Mouse (Mus musculus) adrenal gland, adult 2 months (tissue): ENCODE data around the gene Hmgcl. TPM values are rescaled to one million over a fixed set of nuclear protein-coding genes. Genes with fewer than 3 reads are reported as not detected.
"Not testable (repeated sequence)": the region's sequence is repeated elsewhere in the genome, so short reads cannot be mapped to it uniquely, and the experiment has no call there.

Source experiments
- DNase-seq: peaks from one replicate; pipeline ENCODE4 v3.0.0; 2021
- polyA plus RNA-seq: library from polyadenylated mRNA; depleted of rRNA; stranded (reverse); fragments of >200 nt; gene quantifications from 2 replicates; pipeline ENCODE4 v1.2.3, GENCODE M21; 2012
- total RNA-seq, 2 experiments: library from RNA; stranded (reverse); gene quantifications; 2 replicates each; pipeline ENCODE4 v1.2.3; 2021

The Hmgcl gene
- total and polyA plus RNA-seq, 3 experiments: 35.3 to 71.0 (median 42.7) TPM

DNA sequence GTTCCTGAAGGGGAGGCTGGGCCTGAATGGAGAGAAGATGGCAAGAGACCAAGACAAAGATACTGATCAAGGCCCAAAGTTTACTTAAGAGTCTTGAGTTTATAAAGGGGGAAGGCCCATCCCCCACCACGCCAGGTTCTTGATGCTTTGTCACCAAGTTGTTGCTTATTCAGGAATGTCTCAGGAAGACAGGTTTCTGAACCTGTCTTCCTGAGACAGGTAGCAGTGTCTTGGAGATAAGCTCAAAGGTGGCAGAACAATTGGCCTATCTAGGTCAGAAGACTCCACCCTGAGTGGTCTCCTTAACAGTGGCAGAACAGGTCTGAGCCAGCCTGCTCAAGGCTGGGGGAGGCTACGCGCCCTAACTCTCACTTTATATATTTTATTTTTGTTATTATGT lies 19.4 kb upstream of the Hmgcl start:
- no peak for DNase-seq

DNA sequence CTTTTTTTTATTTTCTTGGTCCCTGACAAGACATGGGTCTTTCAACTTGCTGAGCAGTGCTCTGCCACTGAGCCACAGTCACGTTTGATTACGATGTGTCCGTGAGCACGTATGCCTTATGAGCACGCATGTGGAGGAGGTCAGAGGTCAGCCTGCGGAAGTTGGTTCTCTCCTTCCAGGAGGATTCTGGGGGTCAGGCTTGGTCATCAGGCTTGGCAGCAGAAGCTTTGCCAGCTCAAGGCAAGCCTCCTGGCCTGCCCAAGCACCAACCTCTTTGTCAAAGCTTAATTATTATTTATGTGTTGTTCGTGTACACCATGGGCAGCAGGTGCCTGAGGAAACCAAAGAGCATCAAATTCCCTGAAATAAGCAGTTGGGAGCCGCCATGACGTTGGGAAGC lies 17.9 kb upstream of the Hmgcl start:
- no peak for DNase-seq

DNA sequence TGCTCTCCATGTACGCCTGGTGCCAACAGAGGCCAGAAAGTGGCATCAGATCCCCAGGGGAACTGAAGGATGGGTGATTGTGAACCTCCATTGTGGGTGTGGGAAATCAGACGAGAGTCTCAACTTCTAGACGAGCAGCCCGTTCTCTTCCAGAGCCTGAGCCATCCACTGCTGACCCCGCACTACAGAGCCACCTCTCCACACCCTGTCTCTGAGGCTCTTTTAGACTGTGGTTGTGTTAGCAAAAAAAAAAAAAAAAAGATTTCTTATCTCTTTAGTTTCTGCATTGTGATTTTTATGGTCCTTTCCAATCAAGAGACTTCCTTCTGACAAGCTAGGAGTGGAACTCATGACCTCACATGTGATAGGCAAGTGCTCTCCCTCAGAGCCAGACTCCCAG lies 16.8 kb upstream of the Hmgcl start:
- no peak for DNase-seq

DNA sequence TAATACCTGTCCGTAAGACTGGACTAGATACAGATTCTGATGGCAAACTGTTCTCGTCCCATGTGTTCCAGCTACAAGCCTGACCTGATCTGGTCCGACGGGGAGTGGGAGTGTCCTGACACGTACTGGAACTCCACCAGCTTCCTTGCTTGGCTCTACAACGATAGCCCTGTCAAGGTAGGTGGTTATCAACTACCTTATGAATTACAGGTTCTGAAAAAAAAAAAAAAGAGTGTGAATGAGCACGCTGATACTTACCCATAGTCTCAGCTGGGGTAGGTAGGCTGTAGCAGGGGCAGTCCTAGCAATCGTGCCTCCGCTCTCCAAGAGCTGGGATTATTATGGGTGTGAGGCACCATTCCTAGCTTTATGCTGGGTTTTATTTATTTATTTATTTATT lies 16.4 kb upstream of the Hmgcl start:
- DNase-seq: no peak

DNA sequence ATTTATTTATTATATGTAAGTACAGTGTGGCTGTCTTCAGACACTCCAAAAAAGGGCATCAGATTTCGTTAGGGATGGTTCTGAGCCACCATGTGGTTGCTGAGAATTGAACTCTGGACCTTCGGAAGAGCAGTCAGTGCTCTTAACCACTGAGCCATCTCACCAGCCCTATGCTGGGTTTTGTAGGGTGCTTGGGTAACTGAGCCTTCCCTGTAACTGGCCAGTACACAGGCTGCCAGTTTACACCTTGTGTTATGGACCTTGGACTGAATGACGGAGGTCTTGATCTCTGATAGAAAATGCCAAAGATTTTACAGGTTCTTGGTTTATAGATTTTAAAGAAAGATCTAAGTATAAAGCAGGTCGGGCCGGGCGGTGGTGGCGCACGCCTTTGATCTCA lies 16.0 kb upstream of the Hmgcl start:
- DNase-seq: no peak

DNA sequence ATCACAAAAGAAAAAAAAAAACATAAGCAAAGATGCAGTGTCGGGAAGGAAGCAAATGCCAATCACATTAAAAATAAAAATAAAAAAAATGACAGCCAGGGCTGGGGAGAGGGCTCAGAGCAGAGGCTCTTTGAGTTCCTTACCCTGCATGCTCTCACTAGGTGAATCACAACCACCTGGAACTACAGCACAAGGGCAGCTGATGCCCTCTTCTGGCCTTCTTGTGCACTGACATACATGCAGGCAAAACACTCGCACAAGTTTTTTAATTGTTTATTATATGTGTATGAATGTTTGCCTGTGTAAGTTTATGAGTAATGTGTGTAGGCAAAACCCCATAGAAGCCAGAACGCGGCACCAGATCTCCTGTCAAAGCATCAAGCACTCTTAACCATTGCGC lies 14.4 kb upstream of the Hmgcl start:
- DNase-seq: no peak

DNA sequence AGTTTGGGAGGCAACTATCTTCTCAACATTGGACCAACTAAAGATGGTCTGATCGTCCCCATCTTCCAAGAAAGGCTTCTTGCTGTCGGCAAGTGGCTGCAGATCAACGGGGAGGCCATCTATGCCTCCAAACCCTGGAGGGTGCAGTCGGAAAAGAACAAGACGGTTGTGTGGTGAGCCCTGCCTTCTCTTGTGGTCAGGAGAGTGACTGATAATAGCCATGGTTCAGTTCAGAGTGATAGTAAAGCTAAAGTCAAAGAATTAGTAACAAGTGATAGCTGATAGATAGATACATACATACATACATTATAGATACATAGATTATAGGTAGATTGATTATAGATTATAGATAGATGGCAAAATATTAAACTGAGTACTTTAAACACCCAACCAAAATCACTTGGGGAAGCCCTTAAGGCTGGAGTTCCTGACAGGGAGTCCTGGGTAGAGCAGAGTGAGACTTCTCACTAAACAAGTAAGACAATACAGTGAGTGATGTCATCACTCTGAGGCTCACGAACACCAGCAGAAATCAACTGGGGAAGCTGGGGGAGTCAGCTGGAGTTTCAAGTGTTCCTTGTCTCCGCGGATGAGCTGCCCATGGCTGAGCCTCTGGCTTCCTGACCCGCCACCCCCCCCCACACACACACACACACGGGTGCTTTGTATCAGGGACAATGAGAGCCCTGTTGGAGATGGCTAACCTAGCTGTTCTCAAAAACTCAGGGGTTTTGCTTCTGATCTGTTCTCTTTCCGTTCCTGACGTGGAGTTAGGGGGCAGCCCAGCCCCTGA lies 11.3 kb upstream of the Hmgcl start:
- no peak for DNase-seq

DNA sequence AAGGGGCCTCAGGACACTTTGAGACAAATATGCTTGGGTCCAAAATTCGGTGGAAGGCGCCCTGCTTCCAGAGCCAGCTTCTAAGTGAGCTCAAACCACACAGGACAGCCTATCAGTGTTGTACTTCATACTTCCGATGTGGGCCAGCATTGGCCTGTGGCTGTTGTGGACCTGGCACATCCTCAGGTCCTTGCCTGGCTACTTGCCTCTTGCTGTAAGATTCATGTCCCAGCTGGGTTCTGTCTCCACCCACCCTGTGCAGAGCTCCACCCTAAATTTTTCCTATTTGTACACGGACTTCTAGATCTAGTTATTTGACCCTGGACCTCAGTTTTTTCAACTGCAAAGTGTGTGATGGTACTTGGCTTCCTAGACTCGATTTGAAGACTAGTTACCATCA lies 10.7 kb upstream of the Hmgcl start:
- DNase-seq: no peak

DNA sequence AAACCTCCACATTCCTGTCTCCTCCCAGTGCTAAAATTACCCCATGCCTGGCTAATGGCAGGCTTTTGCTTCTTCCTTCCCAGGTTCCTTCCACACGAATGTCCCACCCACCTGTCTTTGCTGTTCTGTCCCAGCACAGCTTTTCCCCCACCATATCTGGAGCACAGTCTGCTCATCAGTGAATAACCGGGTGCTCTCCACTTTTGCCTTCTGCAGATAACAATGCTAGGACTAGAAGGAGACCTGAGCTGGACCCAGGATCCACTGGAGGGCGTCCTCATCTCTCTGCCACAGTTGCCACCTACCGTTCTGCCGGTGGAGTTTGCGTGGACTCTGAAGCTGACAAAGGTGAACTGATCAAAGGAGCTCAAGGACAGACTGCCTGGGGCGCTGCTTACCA lies 7.4 kb upstream of the Hmgcl start:
- no peak for DNase-seq

DNA sequence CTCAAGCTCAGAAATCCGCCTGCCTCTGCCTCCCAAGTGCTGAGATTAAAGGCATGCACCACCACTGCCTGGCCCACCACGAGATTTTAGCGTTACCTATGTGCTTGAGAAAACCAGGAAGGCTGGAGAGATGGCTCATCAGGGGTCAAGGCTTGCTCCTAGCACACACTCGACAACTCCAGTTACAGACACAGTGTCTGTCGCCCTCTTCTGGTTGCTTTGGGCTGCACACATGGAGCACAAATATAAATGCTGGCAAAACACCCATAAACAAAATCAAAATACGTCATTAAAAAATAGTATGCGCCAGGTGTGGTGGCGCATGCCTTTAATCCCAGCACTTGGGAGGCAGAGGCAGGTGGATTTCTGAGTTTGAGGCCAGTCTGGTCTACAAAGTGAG lies 5.2 kb upstream of the Hmgcl start:
- not testable (repeated sequence) for DNase-seq

DNA sequence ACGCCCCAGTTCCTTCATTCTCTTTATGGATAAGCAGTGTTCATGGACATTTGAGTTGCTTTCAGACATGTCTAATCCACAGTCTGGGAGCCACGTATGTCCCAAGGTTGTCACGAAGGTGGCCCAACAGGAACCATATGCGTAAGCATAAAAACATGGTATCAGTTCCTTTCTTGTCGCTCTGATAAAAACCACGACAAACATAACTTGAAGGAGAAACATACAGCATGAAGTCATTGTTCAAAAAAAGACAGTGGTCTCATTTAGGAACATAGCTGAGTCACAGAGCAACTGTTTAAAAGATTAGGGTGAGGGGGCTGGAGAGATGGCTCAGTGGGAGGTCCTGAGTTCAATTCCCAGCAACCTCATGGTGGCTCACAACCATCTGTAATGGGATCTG lies 4.1 kb upstream of the Hmgcl start:
- DNase-seq: no peak

DNA sequence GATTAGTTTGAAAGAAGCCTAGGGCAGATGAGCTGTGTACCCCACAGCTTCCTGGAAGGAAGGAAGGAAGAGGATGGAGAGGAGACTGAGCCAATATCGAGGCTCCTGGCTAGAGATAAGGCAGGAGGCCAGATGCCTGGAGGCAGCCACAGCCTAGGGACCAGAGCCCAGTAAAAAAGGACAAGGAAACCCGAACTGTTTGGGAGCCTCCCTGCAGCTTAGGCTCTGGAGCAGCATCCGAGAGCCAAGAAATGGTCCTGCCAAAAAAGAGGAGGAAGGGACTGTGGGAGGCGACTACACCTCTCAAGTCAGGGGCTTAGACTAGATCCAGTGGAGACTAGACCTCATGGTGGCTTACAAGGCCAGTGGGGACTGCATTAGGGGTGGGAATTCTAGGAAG lies 2.9 kb upstream of the Hmgcl start:
- DNase-seq: no peak

DNA sequence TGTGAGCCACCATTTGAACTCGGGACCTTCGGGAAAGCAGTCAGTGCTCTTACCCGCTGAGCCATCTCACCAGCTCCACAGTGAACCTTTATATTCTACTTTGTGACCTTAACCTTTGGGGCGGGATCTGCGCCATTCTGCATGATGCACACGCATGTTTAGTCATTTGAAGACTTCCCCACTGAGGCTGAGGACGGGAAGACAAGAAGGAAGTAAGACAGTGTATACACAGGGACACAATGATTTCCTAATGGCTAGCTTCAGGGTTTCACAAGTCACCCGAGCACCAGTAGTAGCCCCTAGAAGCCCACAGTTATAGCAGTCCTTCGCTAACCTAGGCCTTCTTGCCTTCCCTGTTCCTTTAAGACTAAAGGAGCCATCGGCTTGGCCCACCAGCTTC lies 542 bp upstream of the Hmgcl start:
- DNase-seq: no peak

DNA sequence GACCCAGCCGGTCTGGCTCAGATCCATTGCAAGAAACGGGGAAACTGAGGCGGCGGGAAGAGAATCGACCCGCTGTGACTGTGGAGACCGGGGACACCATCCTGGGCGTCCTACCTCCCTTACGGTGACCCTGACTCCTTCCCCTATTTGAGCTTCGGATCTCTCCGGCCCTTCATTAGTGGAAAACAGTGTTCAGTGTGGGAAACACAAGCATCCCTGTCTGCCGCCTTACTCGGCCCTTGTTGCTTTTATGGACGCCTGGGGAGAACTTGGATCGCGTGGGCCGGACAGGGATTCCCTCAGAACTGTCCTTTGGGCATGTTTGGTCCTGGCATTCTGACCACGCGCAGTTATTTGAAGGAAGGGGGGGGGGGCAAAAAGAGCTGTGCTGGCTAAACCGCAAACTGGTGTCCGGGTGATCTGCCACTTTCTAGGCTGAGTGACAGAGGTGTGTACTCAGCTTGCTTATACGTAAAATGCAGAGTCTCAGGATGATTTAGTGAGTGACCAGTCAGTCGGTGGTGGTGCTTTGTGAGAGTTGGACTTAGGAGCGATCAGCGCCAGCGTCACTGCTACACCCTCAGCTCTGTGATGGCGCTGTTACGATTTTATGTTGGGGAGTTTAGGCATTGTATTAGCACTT lies 532 bp downstream of the Hmgcl start:
- no peak for DNase-seq

DNA sequence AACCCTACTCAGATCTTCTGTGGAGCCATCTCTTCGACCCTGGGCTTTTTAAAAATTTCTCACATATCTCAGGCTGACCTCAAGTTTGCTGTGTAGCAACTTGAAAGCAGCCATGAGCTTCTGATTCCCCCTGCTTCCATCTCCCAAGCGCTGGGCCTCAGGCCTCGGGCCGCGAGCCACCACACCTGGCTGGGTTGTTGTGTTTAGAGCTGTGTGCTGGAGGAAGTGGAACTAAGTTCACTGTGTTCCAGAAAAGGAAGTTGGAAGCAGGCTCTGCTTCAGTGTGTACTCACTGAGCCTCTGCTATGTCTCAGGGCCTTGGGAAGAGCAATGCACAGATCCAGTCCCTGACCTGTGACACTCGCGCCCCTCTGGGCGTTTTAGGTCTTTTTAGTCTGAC lies 1.9 kb downstream of the Hmgcl start:
- DNase-seq: no peak

DNA sequence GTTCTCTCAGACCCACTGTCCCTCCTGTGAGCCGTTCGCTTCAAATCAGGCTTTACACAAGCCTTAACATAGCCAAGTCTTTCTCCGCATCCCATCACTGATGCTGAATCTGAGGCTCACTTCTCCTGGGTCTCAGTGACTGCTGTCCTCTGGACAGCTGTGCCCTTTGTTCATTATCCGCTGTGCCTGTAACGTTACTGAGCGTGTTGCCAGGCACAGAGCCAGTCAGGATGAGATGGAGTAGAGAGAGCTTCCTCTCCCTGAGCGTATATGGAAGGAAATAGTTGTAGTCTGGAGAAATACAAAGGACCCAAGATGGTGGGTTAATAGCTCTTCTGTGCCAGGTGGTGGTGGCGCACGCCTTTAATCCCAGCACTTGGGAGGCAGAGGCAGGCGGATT lies 3.2 kb downstream of the Hmgcl start:
- DNase-seq: no peak

DNA sequence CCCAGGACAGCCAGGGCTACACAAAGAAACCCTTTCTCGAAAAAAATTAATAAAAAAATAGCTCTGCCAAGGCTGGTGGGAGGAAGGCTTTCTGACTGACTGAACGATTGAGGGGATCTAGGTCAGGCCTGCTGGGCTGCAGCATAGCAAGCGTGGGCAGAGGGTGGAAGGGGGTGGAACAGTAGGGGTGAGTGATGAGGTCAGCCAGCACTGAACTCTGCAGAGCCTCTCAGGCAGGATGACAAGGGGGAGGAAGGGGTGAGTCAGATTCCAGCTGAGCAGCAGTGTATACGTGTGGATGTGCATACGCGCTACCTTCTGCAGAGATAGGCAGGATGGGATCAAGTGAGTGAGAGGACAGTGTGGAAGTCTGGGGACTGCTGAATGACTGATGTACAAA lies 3.7 kb downstream of the Hmgcl start:
- no peak for DNase-seq

DNA sequence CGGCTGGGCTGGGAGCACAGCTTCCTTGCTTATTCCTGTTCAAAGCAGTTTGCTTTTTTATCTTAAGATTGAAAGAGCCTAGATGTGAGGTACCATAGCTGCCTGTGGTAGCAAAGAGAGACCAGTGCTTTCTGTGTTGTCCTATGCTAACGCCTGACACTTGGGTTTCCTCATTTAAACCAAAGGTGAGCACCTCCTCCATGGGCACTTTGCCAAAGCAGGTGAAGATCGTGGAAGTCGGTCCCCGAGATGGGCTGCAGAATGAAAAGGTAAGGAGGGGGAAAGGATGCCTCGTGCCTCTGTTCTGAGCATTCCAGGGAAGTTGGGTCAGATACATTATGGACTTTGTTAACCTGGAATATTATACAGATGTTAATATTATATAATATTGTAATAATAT lies 4.1 kb downstream of the Hmgcl start:
- DNase-seq: no peak

DNA sequence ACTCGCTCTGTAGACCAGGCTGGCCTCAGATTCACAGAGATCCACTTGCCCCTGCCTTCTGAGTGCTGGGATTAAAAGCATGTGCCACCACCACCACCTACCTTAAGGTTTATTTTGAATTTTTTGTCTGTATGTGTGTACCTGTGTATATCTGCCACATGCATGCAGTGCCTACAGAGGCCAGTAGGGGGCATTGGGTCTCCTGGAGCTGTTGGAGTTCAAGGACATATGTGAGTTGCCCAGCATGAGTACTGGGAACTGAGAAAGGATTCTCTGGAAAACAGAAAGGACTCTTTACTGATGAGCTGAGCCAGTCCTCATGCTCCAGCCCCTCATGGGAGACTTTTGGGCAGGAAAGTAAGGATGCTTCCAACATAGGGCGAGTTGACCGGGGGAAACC lies 5.3 kb downstream of the Hmgcl start:
- no peak for DNase-seq

DNA sequence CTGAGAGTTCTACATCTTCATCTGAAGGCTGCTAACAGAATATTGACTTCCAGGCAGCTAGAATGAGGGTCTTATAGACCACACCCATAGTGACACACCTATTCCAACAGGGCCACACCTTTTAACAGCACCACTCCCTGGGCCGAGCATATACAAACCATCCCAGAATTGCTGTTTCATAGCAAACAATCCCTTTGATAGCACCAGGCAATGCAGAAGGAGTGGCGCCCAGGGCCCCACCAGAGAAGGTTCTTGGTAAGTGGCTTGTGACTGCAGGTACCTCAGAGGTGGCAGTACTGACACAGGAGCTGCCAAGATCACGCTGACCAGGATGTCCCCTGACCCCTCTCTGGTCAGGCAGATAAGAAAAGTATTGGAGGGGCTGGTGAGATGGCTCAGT lies 6.9 kb downstream of the Hmgcl start:
- DNase-seq: no peak

DNA sequence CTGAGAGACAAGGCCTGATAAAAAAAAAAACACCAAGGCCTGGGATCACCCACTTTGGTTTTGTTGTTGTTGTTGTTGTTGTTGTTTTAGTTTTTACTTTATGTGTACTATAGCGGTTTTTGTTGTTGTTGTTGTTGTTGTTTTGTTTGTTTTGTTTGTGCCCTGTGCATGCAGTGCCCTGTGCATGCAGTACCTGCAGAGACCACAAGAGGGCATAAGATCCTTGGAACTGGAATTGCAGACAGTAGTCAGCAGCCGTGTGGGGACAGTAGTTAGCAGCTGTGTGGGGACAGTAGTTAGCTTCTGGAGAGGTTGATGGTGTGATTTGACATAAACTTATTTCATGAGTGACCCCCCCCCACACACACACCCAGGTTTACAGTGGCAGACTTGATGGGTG lies 8.0 kb downstream of the Hmgcl start:
- DNase-seq: peak; percentile 62

DNA sequence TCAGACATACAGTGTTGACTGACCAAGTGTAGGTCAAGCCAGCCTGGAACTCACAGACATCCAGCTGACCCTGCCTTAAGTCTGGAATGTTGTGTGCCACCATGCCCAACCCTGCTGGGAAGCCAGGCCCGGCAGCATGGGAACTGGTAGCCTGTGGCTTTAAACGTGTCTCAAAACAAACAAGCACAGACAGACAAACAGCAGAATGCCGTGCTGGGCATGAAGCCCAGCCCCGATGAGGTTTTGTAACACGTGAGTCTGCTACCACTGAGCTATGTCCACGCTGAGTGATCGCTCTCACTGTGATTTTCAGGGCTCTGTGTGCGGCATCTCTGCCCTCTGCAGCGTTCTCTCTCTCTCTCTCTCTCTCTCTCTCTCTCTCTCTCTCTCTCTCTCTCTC lies 9.6 kb downstream of the Hmgcl start:
- DNase-seq: no peak

DNA sequence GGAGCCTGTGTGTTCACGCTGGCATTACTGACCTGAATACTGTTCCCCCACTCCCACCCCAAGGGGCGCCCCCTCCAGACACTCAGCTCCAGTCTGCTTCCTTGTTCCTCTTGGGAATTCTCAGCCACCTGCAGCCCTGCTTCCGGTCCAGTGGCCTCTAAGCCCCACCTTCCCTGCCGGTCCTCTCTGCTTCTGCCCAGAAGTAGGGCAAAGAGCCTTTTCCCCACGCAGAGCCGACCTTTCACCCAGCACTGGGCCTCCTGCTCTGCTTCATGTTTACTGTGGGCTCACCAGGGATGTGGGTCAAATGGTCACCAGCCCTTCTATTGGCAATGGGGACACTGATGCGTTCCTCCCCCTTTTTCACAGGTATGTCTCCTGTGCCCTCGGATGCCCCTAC lies 12.1 kb downstream of the Hmgcl start:
- DNase-seq: peak; percentile 52

DNA sequence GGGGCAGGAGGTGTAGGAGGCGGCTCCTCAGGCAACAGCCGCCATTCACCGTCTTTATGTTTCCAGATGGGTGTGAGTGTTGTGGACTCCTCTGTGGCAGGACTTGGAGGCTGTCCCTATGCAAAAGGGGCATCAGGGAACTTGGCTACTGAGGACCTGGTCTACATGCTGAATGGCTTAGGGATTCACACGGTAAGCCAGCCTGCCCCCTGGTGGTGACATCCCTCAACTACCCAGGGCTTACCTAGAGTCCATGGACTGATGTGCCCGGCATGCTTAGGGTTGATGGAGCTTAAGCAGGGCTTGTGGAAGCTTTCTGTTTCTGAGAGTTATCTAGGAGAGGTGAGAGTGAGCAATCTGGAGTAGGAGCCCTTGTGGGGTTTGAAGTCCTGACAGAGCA lies 14.5 kb downstream of the Hmgcl start:
- peak; percentile 81 for DNase-seq
